ENCODE assay signal across 21 mouse cellular contexts in genomic region chr4:155241789-155242188, GRCm38 (mm10). TPM values are rescaled to one million over a fixed set of nuclear protein-coding genes. Genes with fewer than 3 reads are reported as not detected.
DNase-seq lines count a peak whose midpoint lies in the region; TF ChIP-seq lines count a peak whose summit lies in the region.
"Had no signal": no experiment of that assay in that cellular context is flagged by ENCODE, and none has a peak within 500 bp of the region (broad histone marks: within the 10 kb centered on the region; RNA-seq: fewer than 3 reads in every experiment).

No protein-coding gene starts in this region.

- no peak for TF ChIP-seq CTCF in gastrocnemius, adult 2 months (IDR thresholded peaks at IDR 0.05)

- DNase-seq in gastrocnemius, adult 2 months = peak; percentile 14
- DNase-seq in gastrocnemius, postnatal 4 days (ENCODE audit: low spot score in 2 of 2) = no peak
- peak; percentile 23 for DNase-seq in kidney, adult 18-20 months
- no peak for DNase-seq in kidney, postnatal 14 days
- DNase-seq in cerebellum, adult 18-20 months = peak; percentile 88 to 95
- DNase-seq in cerebellum, postnatal 25 days = peak; percentile 91 to 93
- no peak for DNase-seq in adrenal gland, postnatal 36 days
- DNase-seq in right cerebral cortex, postnatal 36 days (ENCODE audit: low spot score in 2 of 2) = no peak
- DNase-seq: adrenal gland, postnatal 14 days; gastrocnemius, postnatal 14 days; heart, postnatal 4 days; right cerebral cortex, adult 18-20 months; thymus, postnatal 25 days had no signal

- H3K4me3 ChIP-seq in gastrocnemius, adult 2 months = no peak overlapping the region
- H3K4me3 ChIP-seq: embryonic facial prominence, embryonic 12.5 days; hindbrain, embryonic 15.5 days; intestine, embryonic 15.5 days; limb, embryonic 13.5 days; lung, embryonic 15.5 days; midbrain, embryonic 12.5 days; neural tube, embryonic 13.5 days had no signal

- intact Hi-C loops in gastrocnemius, adult 2 months (cut with DNase I) = no loop called here

- no peak overlapping the region for H3K27ac ChIP-seq in gastrocnemius, adult 2 months
- H3K27ac ChIP-seq: embryonic facial prominence, embryonic 12.5 days; hindbrain, embryonic 15.5 days; intestine, embryonic 15.5 days; limb, embryonic 13.5 days; liver, embryonic 14.5 days; lung, embryonic 15.5 days; midbrain, embryonic 12.5 days; neural tube, embryonic 13.5 days had no signal

RNA-seq across cellular contexts. Expression of gene Faap20, which starts 7.8 kb away (rescaled TPM):
- total RNA-seq in gastrocnemius, adult 2 months (2021) = 1 to 10 TPM; 4.6 to 6.1 TPM
- 10 to 100 TPM; 41.0 to 44.3 TPM for total RNA-seq in gastrocnemius, postnatal 4 days (2021)
- 10 to 100 TPM; 49.6 to 51.8 TPM for total RNA-seq in adrenal gland, postnatal 36 days (2021)

RNA-seq across cellular contexts. Expression of gene Ski, which starts 19.4 kb away (rescaled TPM):
- 10 to 100 TPM; 28.5 to 35.6 TPM for total RNA-seq in gastrocnemius, adult 2 months (2021)
- total RNA-seq in gastrocnemius, postnatal 4 days (2021) = 100 to 1,000 TPM; 133 to 138 TPM
- total RNA-seq in adrenal gland, postnatal 36 days (2021) = 10 to 100 TPM; 55.5 to 88.7 TPM

Comparison
In these comparisons a context has a peak if more than half of its experiments do, and no peak if none do; other contexts are left out.
1. DNase-seq: peak in gastrocnemius, adult 2 months (single experiment), kidney, adult 18-20 months (single experiment), cerebellum, adult 18-20 months (2 of 2) and cerebellum, postnatal 25 days (2 of 2); none in gastrocnemius, postnatal 4 days (0 of 2), kidney, postnatal 14 days (single experiment), adrenal gland, postnatal 36 days (0 of 2) and right cerebral cortex, postnatal 36 days (0 of 2).
2. RNA of gene Faap20, which starts 7.8 kb away (total RNA-seq): 49.6 to 51.8 TPM in adrenal gland, postnatal 36 days and 41.0 to 44.3 TPM in gastrocnemius, postnatal 4 days; 4.6 to 6.1 TPM in gastrocnemius, adult 2 months; every median in the first group is over 4 times any median in the second.